Mouse (Mus musculus) midbrain, embryonic 12.5 days (tissue): ENCODE measurements around the gene Suds3. TPM values are rescaled to one million over a fixed set of nuclear protein-coding genes. Genes with fewer than 3 reads are reported as not detected.
A peak's percentile ranks its signal among the peaks of the same experiment; 100 is the strongest.

Experiments
- ATAC-seq: fragments of 200-750 bp; cut with Nextera tagmentation; 2 replicates; pipeline ENCODE4 v1.8.0; 2017; ENCODE audit warnings: low read depth, moderate TSS enrichment, moderate library complexity; ENCODE audit not compliant: low FRiP score
- H3K27ac ChIP-seq: fragments of 300-500 bp; sonication (generic); replicated peaks from 2 replicates; pipeline ENCODE4 v1.5.1; 2016; ENCODE audit warnings: mild to moderate bottlenecking
- H3K27me3 ChIP-seq: fragments of 300-500 bp; sonication (generic); 2 replicates; pipeline ENCODE4 v1.6.1; 2016; ENCODE audit warnings: mild to moderate bottlenecking
- H3K36me3 ChIP-seq: fragments of 300-500 bp; sonication (generic); 2 replicates; pipeline ENCODE4 v1.6.1; 2016
- H3K4me1 ChIP-seq: fragments of 300-500 bp; sonication (generic); 2 replicates; pipeline ENCODE4 v1.6.1; 2016
- H3K4me2 ChIP-seq: fragments of 300-500 bp; sonication (generic); replicated peaks from 2 replicates; pipeline ENCODE4 v1.6.1; 2016; ENCODE audit warnings: mild to moderate bottlenecking, moderate library complexity
- H3K4me3 ChIP-seq: fragments of 300-500 bp; sonication (generic); 2 replicates; pipeline ENCODE4 v1.5.1; 2016; ENCODE audit warnings: mild to moderate bottlenecking
- H3K9ac ChIP-seq: fragments of 300-500 bp; sonication (generic); replicated peaks from 2 replicates; pipeline ENCODE4 v1.6.1; 2016; ENCODE audit warnings: mild to moderate bottlenecking, moderate library complexity
- H3K9me3 ChIP-seq: fragments of 300-500 bp; sonication (generic); 2 replicates; pipeline ENCODE4 v1.6.1; 2016; ENCODE audit warnings: mild to moderate bottlenecking
- WGBS: fragments of 180-500 bp; shearing (Covaris S2); methylation state at CpG from one replicate; pipeline ENCODE4 v1.1.7; 2016; 5-methylcytosine and 5-hydroxymethylcytosine counted together
- polyA plus RNA-seq: library from polyadenylated mRNA; unstranded; fragments of >200 nt; fragmentation: Nextera tagmentation; extraction: Ambion mirVana; gene quantifications from 2 replicates; pipeline ENCODE4 v1.2.1, GENCODE M21; 2016

Suds3 gene
- polyA plus RNA-seq: 116 and 118 TPM in 2 replicates

- peaks cover 5% of the 10 kb centered on the region for H3K27me3 ChIP-seq
- peak; percentile 76 for ATAC-seq
- H3K9me3 ChIP-seq: no peaks in the 10 kb centered on the region
- peak within 1 kb of the TSS; percentile 96 for H3K4me2 ChIP-seq
- H3K4me3 ChIP-seq: peak within 1 kb of the TSS; percentile 96
- under 1% methylated on average over 59 of the region's 59 CpGs for WGBS
- H3K27ac ChIP-seq: peak within 1 kb of the TSS; percentile 85
- H3K36me3 ChIP-seq: peaks cover 28% of the 10 kb centered on the region
- H3K9ac ChIP-seq: peak within 1 kb of the TSS; percentile 89
- H3K4me1 ChIP-seq: peaks cover 10% of the 10 kb centered on the region
These were observed at the start of gene Suds3 for GRCm38 (mm10) chr5:117115836-117116366. Suds3 (minus strand) TSS chr5:117116113.

GRCm38 (mm10) chr5:117164923-117165322, 49.0 kb upstream of the Suds3 start:
- 65% methylated on average over 2 of the region's 2 CpGs for WGBS
- H3K9ac ChIP-seq: no peak overlapping the region
- no peaks in the 10 kb centered on the region for H3K9me3 ChIP-seq
- no peaks in the 10 kb centered on the region for H3K4me1 ChIP-seq
- no peak overlapping the region for H3K27ac ChIP-seq
- no peaks in the 10 kb centered on the region for H3K27me3 ChIP-seq
- H3K4me3 ChIP-seq: no peak overlapping the region
- H3K36me3 ChIP-seq: no peaks in the 10 kb centered on the region
- no peak for ATAC-seq
- no peak overlapping the region for H3K4me2 ChIP-seq

GRCm38 (mm10) chr5:117164516-117164915, 48.6 kb upstream of the Suds3 start:
- no peaks in the 10 kb centered on the region for H3K9me3 ChIP-seq
- no peak overlapping the region for H3K4me2 ChIP-seq
- H3K4me1 ChIP-seq: peaks cover 2% of the 10 kb centered on the region; the same call in 1 of the 2 replicates
- no peak overlapping the region for H3K27ac ChIP-seq
- no peak overlapping the region for H3K9ac ChIP-seq
- 87% methylated on average over 5 of the region's 5 CpGs for WGBS
- no peak overlapping the region for H3K4me3 ChIP-seq
- H3K27me3 ChIP-seq: no peaks in the 10 kb centered on the region
- no peaks in the 10 kb centered on the region for H3K36me3 ChIP-seq
- no peak for ATAC-seq

GRCm38 (mm10) chr5:117163790-117164189, 47.9 kb upstream of the Suds3 start:
- H3K27ac ChIP-seq: no peak overlapping the region
- H3K9me3 ChIP-seq: no peaks in the 10 kb centered on the region
- no peak for ATAC-seq
- no peak overlapping the region for H3K4me2 ChIP-seq
- H3K4me3 ChIP-seq: no peak overlapping the region
- no peaks in the 10 kb centered on the region for H3K36me3 ChIP-seq
- H3K27me3 ChIP-seq: no peaks in the 10 kb centered on the region
- H3K4me1 ChIP-seq: peaks cover 4% of the 10 kb centered on the region; the same call in 1 of the 2 replicates
- WGBS: 97% methylated on average over 13 of the region's 13 CpGs
- no peak overlapping the region for H3K9ac ChIP-seq

- no peaks in the 10 kb centered on the region for H3K27me3 ChIP-seq
These were observed 44.6 kb upstream of the Suds3 start for GRCm38 (mm10) chr5:117160499-117160898.

GRCm38 (mm10) chr5:117159805-117160291, 43.9 kb upstream of the Suds3 start:
- 54% methylated on average over 6 of the region's 6 CpGs for WGBS
- Histone ChIP-seq H3K36me3 (no peaks in the 10 kb centered on the region), H3K27me3 (no peaks in the 10 kb centered on the region), H3K4me1 (peaks cover 4% of the 10 kb centered on the region; the same call in 1 of the 2 replicates), H3K9me3 (no peaks in the 10 kb centered on the region), H3K4me3 (no peak overlapping the region), H3K9ac (no peak overlapping the region), H3K27ac (no peak overlapping the region), H3K4me2 (no peak overlapping the region)
- ATAC-seq: no peak

More at GRCm38 (mm10) chr5:117160499-117160898, 44.6 kb upstream of the Suds3 start:
- H3K27ac ChIP-seq: no peak overlapping the region
- no peak overlapping the region for H3K9ac ChIP-seq
- no peak overlapping the region for H3K4me3 ChIP-seq
- WGBS: 75% methylated on average over 10 of the region's 10 CpGs
- peaks cover 4% of the 10 kb centered on the region; the same call in 1 of the 2 replicates for H3K4me1 ChIP-seq
- H3K4me2 ChIP-seq: no peak overlapping the region
- H3K36me3 ChIP-seq: no peaks in the 10 kb centered on the region
- no peaks in the 10 kb centered on the region for H3K9me3 ChIP-seq
- no peak for ATAC-seq

- no peaks in the 10 kb centered on the region for H3K9me3 ChIP-seq
- 76% methylated on average over 8 of the region's 8 CpGs for WGBS
These were observed 43.4 kb upstream of the Suds3 start for GRCm38 (mm10) chr5:117159326-117159725.

GRCm38 (mm10) chr5:117158335-117159018, 42.6 kb upstream of the Suds3 start:
- ATAC-seq: no peak
- H3K36me3 ChIP-seq: no peaks in the 10 kb centered on the region
- whole genome bisulfite sequencing: 83% methylated on average over 7 of the region's 7 CpGs
- H3K9ac ChIP-seq: no peak overlapping the region
- H3K4me2 ChIP-seq: no peak overlapping the region
- H3K4me3 ChIP-seq: no peak overlapping the region
- no peaks in the 10 kb centered on the region for H3K27me3 ChIP-seq
- H3K9me3 ChIP-seq: no peaks in the 10 kb centered on the region
- no peak overlapping the region for H3K27ac ChIP-seq
- peaks cover 4% of the 10 kb centered on the region; the same call in 1 of the 2 replicates for H3K4me1 ChIP-seq

More at GRCm38 (mm10) chr5:117159326-117159725, 43.4 kb upstream of the Suds3 start:
- no peaks in the 10 kb centered on the region for H3K36me3 ChIP-seq
- no peak overlapping the region for H3K27ac ChIP-seq
- H3K4me1 ChIP-seq: peaks cover 4% of the 10 kb centered on the region; the same call in 1 of the 2 replicates
- ATAC-seq: no peak
- no peak overlapping the region for H3K4me3 ChIP-seq
- no peak overlapping the region for H3K4me2 ChIP-seq
- no peak overlapping the region for H3K9ac ChIP-seq
- H3K27me3 ChIP-seq: no peaks in the 10 kb centered on the region

- Histone ChIP-seq H3K9ac (no peak overlapping the region), H3K36me3 (no peaks in the 10 kb centered on the region), H3K27ac (no peak overlapping the region), H3K27me3 (no peaks in the 10 kb centered on the region), H3K4me2 (no peak overlapping the region), H3K4me3 (no peak overlapping the region), H3K9me3 (no peaks in the 10 kb centered on the region), H3K4me1 (no peaks in the 10 kb centered on the region)
- WGBS: 87% methylated on average over 15 of the region's 15 CpGs
- ATAC-seq: no peak
These were observed 37.7 kb upstream of the Suds3 start for GRCm38 (mm10) chr5:117153527-117154091.

- ATAC-seq: no peak
These were observed 37.0 kb upstream of the Suds3 start for GRCm38 (mm10) chr5:117152944-117153343.

GRCm38 (mm10) chr5:117150068-117150467, 34.2 kb upstream of the Suds3 start:
- Histone ChIP-seq H3K4me2 (no peak overlapping the region), H3K9me3 (no peaks in the 10 kb centered on the region)
- WGBS: 86% methylated on average over 5 of the region's 5 CpGs

More at GRCm38 (mm10) chr5:117152944-117153343, 37.0 kb upstream of the Suds3 start:
- no peaks in the 10 kb centered on the region for H3K9me3 ChIP-seq
- H3K4me2 ChIP-seq: no peak overlapping the region
- H3K27ac ChIP-seq: no peak overlapping the region
- no peaks in the 10 kb centered on the region for H3K36me3 ChIP-seq
- no peaks in the 10 kb centered on the region for H3K4me1 ChIP-seq
- H3K27me3 ChIP-seq: no peaks in the 10 kb centered on the region
- no peak overlapping the region for H3K4me3 ChIP-seq
- H3K9ac ChIP-seq: no peak overlapping the region

More at GRCm38 (mm10) chr5:117150068-117150467, 34.2 kb upstream of the Suds3 start:
- ATAC-seq: no peak
- no peaks in the 10 kb centered on the region for H3K4me1 ChIP-seq
- H3K4me3 ChIP-seq: no peak overlapping the region
- no peak overlapping the region for H3K9ac ChIP-seq
- H3K27ac ChIP-seq: no peak overlapping the region
- no peaks in the 10 kb centered on the region for H3K36me3 ChIP-seq
- no peaks in the 10 kb centered on the region for H3K27me3 ChIP-seq
